Mouse (Mus musculus) neural tube, embryonic 13.5 days (tissue): ENCODE data around the gene Ttc28. TPM values are rescaled to one million over a fixed set of nuclear protein-coding genes. Genes with fewer than 3 reads are reported as not detected.
"Not testable (repeated sequence)": the region's sequence is repeated elsewhere in the genome, so short reads cannot be mapped to it uniquely, and the experiment has no call there.

ENCODE experiments used
- ATAC-seq: fragments of 200-750 bp; cut with Nextera tagmentation; 2 replicates; pipeline ENCODE4 v1.8.0; 2017; ENCODE audit warnings: low read depth, mild to moderate bottlenecking, moderate TSS enrichment, moderate library complexity
- H3K27ac ChIP-seq: fragments of 300-500 bp; sonication (generic); replicated peaks from 2 replicates; pipeline ENCODE4 v1.5.1; 2015; ENCODE audit warnings: moderate library complexity, mild to moderate bottlenecking, inconsistent platforms
- H3K27me3 ChIP-seq: fragments of 300-500 bp; sonication (generic); 2 replicates; pipeline ENCODE4 v1.6.1; 2015; ENCODE audit warnings: mild to moderate bottlenecking, inconsistent platforms
- H3K36me3 ChIP-seq: fragments of 300-500 bp; sonication (generic); 2 replicates; pipeline ENCODE4 v1.6.1; 2015; ENCODE audit warnings: mild to moderate bottlenecking, inconsistent platforms
- H3K4me1 ChIP-seq: fragments of 300-500 bp; sonication (generic); replicated peaks from 2 replicates; pipeline ENCODE4 v1.6.1; 2015; ENCODE audit warnings: inconsistent platforms
- H3K4me2 ChIP-seq: fragments of 300-500 bp; sonication (generic); 2 replicates; pipeline ENCODE4 v1.6.1; 2015; ENCODE audit warnings: inconsistent platforms, mild to moderate bottlenecking, moderate library complexity
- H3K4me3 ChIP-seq: fragments of 300-500 bp; sonication (generic); 2 replicates; pipeline ENCODE4 v1.5.1; 2015; ENCODE audit warnings: mild to moderate bottlenecking, inconsistent platforms
- H3K9ac ChIP-seq: fragments of 300-500 bp; sonication (generic); 2 replicates; pipeline ENCODE4 v1.6.1; 2015; ENCODE audit warnings: moderate library complexity, mild to moderate bottlenecking, inconsistent platforms
- H3K9me3 ChIP-seq: fragments of 300-500 bp; sonication (generic); 2 replicates; pipeline ENCODE4 v1.6.1; 2016; ENCODE audit warnings: inconsistent platforms
- WGBS: fragments of 180-500 bp; shearing (Covaris S2); methylation state at CpG from one replicate; pipeline ENCODE4 v1.1.7; 2015; 5-methylcytosine and 5-hydroxymethylcytosine counted together
- polyA plus RNA-seq: library from polyadenylated mRNA; unstranded; fragments of >200 nt; fragmentation: Nextera tagmentation; extraction: Ambion mirVana; gene quantifications from 2 replicates; pipeline ENCODE4 v1.2.1, GENCODE M21; 2015

Ttc28 gene
- polyA plus RNA-seq, 1 experiment from 2014 or later: 18.7 TPM

GRCm38 (mm10) chr5:111254362-111254761, 374.8 kb downstream of the Ttc28 start:
- H3K27me3 ChIP-seq: no peaks in the 10 kb centered on the region
- no peak overlapping the region for H3K9ac ChIP-seq
- ATAC-seq: no peak
- WGBS: 60% methylated on average over 9 of the region's 9 CpGs
- H3K4me3 ChIP-seq: no peak overlapping the region
- H3K27ac ChIP-seq: peak overlapping the region; percentile 97
- H3K4me1 ChIP-seq: peaks cover 61% of the 10 kb centered on the region
- peak overlapping the region; percentile 49; the same call in 1 of the 2 replicates for H3K4me2 ChIP-seq
- no peaks in the 10 kb centered on the region for H3K36me3 ChIP-seq
- H3K9me3 ChIP-seq: no peaks in the 10 kb centered on the region

GRCm38 (mm10) chr5:111254781-111255180, 375.2 kb downstream of the Ttc28 start:
- Histone ChIP-seq H3K4me2 (peak overlapping the region; percentile 49), H3K36me3 (no peaks in the 10 kb centered on the region), H3K27me3 (no peaks in the 10 kb centered on the region), H3K27ac (peak overlapping the region; percentile 97), H3K4me3 (no peak overlapping the region), H3K4me1 (peaks cover 59% of the 10 kb centered on the region), H3K9ac (peak overlapping the region; percentile 66), H3K9me3 (no peaks in the 10 kb centered on the region)
- 73% methylated on average over 11 of the region's 11 CpGs for WGBS
- ATAC-seq: no peak

DNA sequence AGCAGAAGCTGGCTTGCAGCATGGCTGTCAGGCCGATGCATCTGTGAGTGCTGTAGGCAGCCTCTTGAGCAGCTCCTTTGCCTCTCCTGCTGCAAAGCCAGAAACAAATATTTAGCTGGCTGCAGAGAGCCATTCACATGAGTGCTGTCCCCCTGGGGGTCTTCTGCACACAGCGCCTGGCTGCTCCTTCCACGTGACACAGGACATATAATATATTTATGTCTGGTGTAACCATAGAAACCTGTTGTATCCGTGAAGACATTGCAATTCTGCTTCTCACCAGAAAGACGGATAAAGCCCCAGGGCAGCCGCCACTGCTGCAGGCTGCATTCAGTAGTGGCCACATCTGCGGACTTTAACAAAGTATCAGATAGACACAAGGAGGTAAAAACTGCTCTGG, 376.6 kb downstream of the Ttc28 start:
- peak; percentile 84 for ATAC-seq

DNA sequence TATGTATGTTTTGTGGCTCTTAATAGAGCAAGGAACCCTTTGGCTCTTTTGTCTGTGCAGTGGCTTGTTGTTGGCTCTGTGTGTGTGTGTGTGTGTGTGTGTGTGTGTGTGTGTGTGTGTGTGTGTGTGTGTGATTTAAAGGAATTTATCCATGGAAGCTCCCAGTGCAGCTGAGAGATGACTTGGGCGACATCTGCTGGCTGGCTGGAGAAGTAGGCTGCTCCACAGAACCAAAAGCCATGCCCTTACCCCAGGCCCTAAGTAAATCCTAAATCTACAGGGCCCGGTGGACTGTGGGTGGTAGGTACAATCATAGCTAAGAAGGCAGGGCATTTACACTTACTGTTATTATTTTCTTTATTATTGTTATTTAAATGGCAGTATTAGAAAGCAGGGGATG, 377.5 kb downstream of the Ttc28 start:
- Histone ChIP-seq H3K4me3 (no peak overlapping the region), H3K9ac (peak overlapping the region; percentile 51), H3K4me2 (peak overlapping the region; percentile 49; the same call in 1 of the 2 replicates), H3K27ac (peak overlapping the region; percentile 97), H3K9me3 (no peaks in the 10 kb centered on the region), H3K36me3 (no peaks in the 10 kb centered on the region), H3K4me1 (peaks cover 65% of the 10 kb centered on the region), H3K27me3 (no peaks in the 10 kb centered on the region)
- peak; percentile 49; the same call in 1 of the 2 replicates for ATAC-seq
- WGBS: 0% methylated on average over 2 of the region's 2 CpGs

More for the DNA sequence above, 376.6 kb downstream of the Ttc28 start:
- Histone ChIP-seq H3K4me1 (peaks cover 57% of the 10 kb centered on the region), H3K9me3 (no peaks in the 10 kb centered on the region), H3K36me3 (no peaks in the 10 kb centered on the region), H3K4me3 (peak overlapping the region; percentile 21), H3K4me2 (peak overlapping the region; percentile 49), H3K27me3 (no peaks in the 10 kb centered on the region), H3K27ac (peak overlapping the region; percentile 97), H3K9ac (peak overlapping the region; percentile 66)
- WGBS: 4% methylated on average over 7 of the region's 7 CpGs

GRCm38 (mm10) chr5:111261162-111261561, 381.6 kb downstream of the Ttc28 start:
- H3K9me3 ChIP-seq, H3K9ac ChIP-seq, H3K27ac ChIP-seq, ATAC-seq, H3K4me2 ChIP-seq, H3K4me3 ChIP-seq, H3K27me3 ChIP-seq: not testable (repeated sequence)
- 90% methylated on average over 1 of the region's 1 CpGs for WGBS
- H3K4me1 ChIP-seq: peaks cover 63% of the 10 kb centered on the region
- H3K36me3 ChIP-seq: peaks cover 11% of the 10 kb centered on the region

GRCm38 (mm10) chr5:111261733-111262573, 382.4 kb downstream of the Ttc28 start:
- H3K4me1 ChIP-seq: peaks cover 55% of the 10 kb centered on the region
- H3K9me3 ChIP-seq: no peaks in the 10 kb centered on the region
- 58% methylated on average over 13 of the region's 13 CpGs for WGBS
- no peak overlapping the region for H3K4me3 ChIP-seq
- ATAC-seq: 0 out of 2 replicates have a peak, but pooled peaks have one; percentile 7
- peak overlapping the region; percentile 83 for H3K27ac ChIP-seq
- H3K36me3 ChIP-seq: peaks cover 19% of the 10 kb centered on the region
- no peaks in the 10 kb centered on the region for H3K27me3 ChIP-seq
- no peak overlapping the region for H3K4me2 ChIP-seq
- 0 out of 2 replicates have a peak overlapping the region, but pooled peaks have one; percentile 5 for H3K9ac ChIP-seq

GRCm38 (mm10) chr5:111262574-111263239, 383.1 kb downstream of the Ttc28 start:
- Histone ChIP-seq H3K9ac (no peak overlapping the region), H3K4me3 (no peak overlapping the region), H3K4me1 (peaks cover 48% of the 10 kb centered on the region), H3K4me2 (peak overlapping the region; percentile 3; the same call in 1 of the 2 replicates), H3K27me3 (no peaks in the 10 kb centered on the region), H3K36me3 (peaks cover 27% of the 10 kb centered on the region), H3K9me3 (no peaks in the 10 kb centered on the region), H3K27ac (peak overlapping the region; percentile 83)
- 16% methylated on average over 11 of the region's 11 CpGs for WGBS
- ATAC-seq: peak; percentile 32; the same call in 1 of the 2 replicates

DNA sequence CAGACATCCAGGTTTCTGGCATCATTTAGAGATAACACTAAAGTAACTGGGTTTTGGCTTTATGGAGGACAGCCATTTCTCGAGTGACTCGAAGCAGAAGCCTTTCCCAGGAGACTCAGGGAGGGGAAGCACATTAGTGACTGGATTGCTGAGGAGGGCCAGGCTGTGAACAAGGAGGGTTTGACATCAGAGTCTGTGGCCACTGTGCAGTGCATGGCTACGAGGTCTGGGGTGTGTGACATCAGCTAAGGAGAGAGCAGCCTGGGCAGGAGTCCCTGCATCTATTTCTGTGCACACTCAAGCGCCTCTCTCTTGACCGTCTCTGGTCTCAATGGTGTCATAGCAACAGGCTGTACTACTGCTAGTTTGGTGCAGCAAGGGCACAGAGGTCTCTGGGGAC, 383.8 kb downstream of the Ttc28 start:
- peak; percentile 26; the same call in 1 of the 2 replicates for ATAC-seq
- Histone ChIP-seq H3K4me1 (peaks cover 42% of the 10 kb centered on the region), H3K36me3 (peaks cover 32% of the 10 kb centered on the region), H3K9me3 (no peaks in the 10 kb centered on the region), H3K4me2 (peak overlapping the region; percentile 3; the same call in 1 of the 2 replicates), H3K27ac (peak overlapping the region; percentile 83), H3K4me3 (no peak overlapping the region), H3K9ac (peak overlapping the region; percentile 38; the same call in 1 of the 2 replicates), H3K27me3 (no peaks in the 10 kb centered on the region)
- WGBS: 12% methylated on average over 5 of the region's 5 CpGs

- H3K27me3 ChIP-seq: no peaks in the 10 kb centered on the region
- H3K4me1 ChIP-seq: peaks cover 38% of the 10 kb centered on the region
- no peak overlapping the region for H3K9ac ChIP-seq
- no peak overlapping the region for H3K4me3 ChIP-seq
- H3K36me3 ChIP-seq: peaks cover 32% of the 10 kb centered on the region
- no peak overlapping the region for H3K27ac ChIP-seq
- ATAC-seq: no peak
- H3K9me3 ChIP-seq: no peaks in the 10 kb centered on the region
- no peak overlapping the region for H3K4me2 ChIP-seq
- WGBS: 90% methylated on average over 7 of the region's 7 CpGs
Observed at GRCm38 (mm10) chr5:111264488-111264887, 384.9 kb downstream of the Ttc28 start.

DNA sequence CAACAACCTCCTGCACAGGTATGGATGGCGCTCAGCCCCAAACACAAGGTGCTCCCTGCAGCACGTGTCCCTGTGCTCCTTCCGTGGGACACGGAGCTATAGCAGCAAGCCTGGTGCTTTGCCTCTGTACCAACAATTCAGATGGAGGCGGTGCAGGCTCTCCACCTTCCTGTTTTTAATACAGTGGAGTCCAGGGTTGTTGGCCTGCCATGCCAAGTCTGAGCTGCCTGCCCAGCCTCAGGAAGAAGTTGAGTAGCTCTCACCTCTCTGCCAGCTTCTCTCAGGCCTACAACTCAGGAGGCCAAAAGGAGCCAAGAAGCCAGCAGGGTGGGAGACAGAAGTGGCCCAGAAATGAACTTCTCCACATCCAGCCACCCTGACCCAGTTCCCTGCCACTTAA, 387.1 kb downstream of the Ttc28 start:
- H3K4me1 ChIP-seq: peaks cover 50% of the 10 kb centered on the region

DNA sequence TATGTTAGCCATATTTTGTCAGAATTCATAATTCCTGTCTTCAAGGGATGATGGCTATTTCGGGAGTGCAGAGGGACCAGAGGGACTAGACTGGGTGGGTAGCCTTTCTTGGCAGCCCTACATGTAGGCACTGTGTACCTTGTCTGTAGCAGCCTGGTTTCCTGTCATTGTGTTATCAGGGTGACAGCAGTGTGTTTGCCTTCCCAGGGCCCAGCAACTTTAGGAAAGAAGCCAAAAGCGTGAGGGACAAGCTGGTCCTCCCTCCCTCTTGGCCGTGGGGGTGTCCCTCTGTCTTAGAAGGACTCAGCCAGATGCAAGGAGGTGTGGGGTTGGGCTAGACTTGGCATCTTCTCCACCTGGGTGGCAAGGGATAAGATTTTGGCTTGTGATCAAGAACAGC, 387.5 kb downstream of the Ttc28 start:
- Histone ChIP-seq H3K4me1 (peaks cover 46% of the 10 kb centered on the region), H3K4me2 (no peak overlapping the region), H3K36me3 (peaks cover 43% of the 10 kb centered on the region), H3K27me3 (no peaks in the 10 kb centered on the region), H3K9ac (no peak overlapping the region), H3K9me3 (no peaks in the 10 kb centered on the region), H3K27ac (no peak overlapping the region), H3K4me3 (no peak overlapping the region)
- no peak for ATAC-seq
- WGBS: 85% methylated on average over 3 of the region's 3 CpGs

More for the DNA sequence above, 387.1 kb downstream of the Ttc28 start:
- H3K9me3 ChIP-seq: no peaks in the 10 kb centered on the region
- ATAC-seq: no peak
- 96% methylated on average over 5 of the region's 5 CpGs for WGBS
- no peak overlapping the region for H3K9ac ChIP-seq
- no peak overlapping the region for H3K4me3 ChIP-seq
- no peak overlapping the region for H3K27ac ChIP-seq
- no peak overlapping the region for H3K4me2 ChIP-seq
- H3K36me3 ChIP-seq: peaks cover 38% of the 10 kb centered on the region
- H3K27me3 ChIP-seq: no peaks in the 10 kb centered on the region

GRCm38 (mm10) chr5:111268852-111269251, 389.2 kb downstream of the Ttc28 start:
- Histone ChIP-seq H3K9ac (no peak overlapping the region), H3K4me1 (peaks cover 28% of the 10 kb centered on the region), H3K27me3 (no peaks in the 10 kb centered on the region), H3K36me3 (peaks cover 51% of the 10 kb centered on the region), H3K4me3 (no peak overlapping the region), H3K27ac (no peak overlapping the region), H3K4me2 (no peak overlapping the region), H3K9me3 (no peaks in the 10 kb centered on the region)
- ATAC-seq: no peak
- 30% methylated on average over 2 of the region's 2 CpGs for WGBS
